Mouse (Mus musculus) kidney, adult 2 months (tissue): ENCODE results near the gene Chrna10.

Source experiments
- CTCF ChIP-seq: fragments of 200-500 bp; conservative IDR thresholded peaks from 2 replicates; pipeline ENCODE4 v1.5.1; 2011; ENCODE audit warnings: low read depth, mild to moderate bottlenecking, control low read depth, low read length, moderate library complexity, mixed read lengths; ENCODE audit not compliant: insufficient read depth, insufficient read length
- POLR2A ChIP-seq: fragments of 200-500 bp; IDR thresholded peaks from one replicate; pipeline ENCODE4 v1.6.1; 2011; ENCODE audit warnings: low read depth, low read length, control low read depth

- TF ChIP-seq CTCF (no peak), POLR2A (no peak)
These were observed 16.6 kb downstream of the Chrna10 start for GRCm38 (mm10) chr7:102099760-102100661.
